Mouse (Mus musculus): Measurements from ENCODE around the gene Mras.

The Mras gene

GRCm38 (mm10) chr9:99437031-99437764 lies at the start of gene Mras:
TSS of gene Mras (minus strand) at chr9:99437381.
- no peak for DNase-seq

GRCm38 (mm10) chr9:99485144-99485543 lies 48.0 kb upstream of the Mras start:
- DNase-seq = no peak

GRCm38 (mm10) chr9:99484632-99485031 lies 47.5 kb upstream of the Mras start:
- DNase-seq = no peak

GRCm38 (mm10) chr9:99483191-99483590 lies 46.0 kb upstream of the Mras start:
- no peak for DNase-seq

- peak; percentile 61 to 74 for DNase-seq
Measured at GRCm38 (mm10) chr9:99480764-99481163, 43.6 kb upstream of the Mras start.

- peak; percentile 37 to 49 for DNase-seq
Measured at GRCm38 (mm10) chr9:99479181-99479711, 42.1 kb upstream of the Mras start.

GRCm38 (mm10) chr9:99471334-99471733 lies 34.2 kb upstream of the Mras start:
- no peak for DNase-seq

- DNase-seq = peak in 1 of 2 experiments; percentile 17
Measured at GRCm38 (mm10) chr9:99470347-99471092, 33.3 kb upstream of the Mras start.

GRCm38 (mm10) chr9:99469681-99470273 lies 32.6 kb upstream of the Mras start:
- no peak for DNase-seq

GRCm38 (mm10) chr9:99468572-99468971 lies 31.4 kb upstream of the Mras start:
- DNase-seq = no peak

GRCm38 (mm10) chr9:99464876-99465275 lies 27.7 kb upstream of the Mras start:
- no peak for DNase-seq

GRCm38 (mm10) chr9:99459730-99460129 lies 22.5 kb upstream of the Mras start:
- DNase-seq = no peak

- DNase-seq = peak; percentile 65 to 69
Measured at GRCm38 (mm10) chr9:99458529-99459208, 21.5 kb upstream of the Mras start.

- DNase-seq = no peak
Measured at GRCm38 (mm10) chr9:99454211-99454610, 17.0 kb upstream of the Mras start.

- DNase-seq = no peak
Measured at GRCm38 (mm10) chr9:99451161-99451560, 14.0 kb upstream of the Mras start, which contains the start of gene Nme9. TSS of gene Nme9 (plus strand) at chr9:99451475.

GRCm38 (mm10) chr9:99449886-99450647 lies 12.9 kb upstream of the Mras start:
- no peak for DNase-seq

GRCm38 (mm10) chr9:99447323-99447722 lies 10.1 kb upstream of the Mras start:
- DNase-seq = no peak

- no peak for DNase-seq
Measured at GRCm38 (mm10) chr9:99446259-99446658, 9.1 kb upstream of the Mras start.

- DNase-seq = no peak
Measured at GRCm38 (mm10) chr9:99444590-99445178, 7.5 kb upstream of the Mras start.

- DNase-seq = no peak
Measured at GRCm38 (mm10) chr9:99441647-99442433, 4.7 kb upstream of the Mras start.

- DNase-seq = no peak
Measured at GRCm38 (mm10) chr9:99440941-99441340, 3.8 kb upstream of the Mras start.
